8 mouse cellular contexts compared by ENCODE assay signal in genomic region chr4:141574789-141575702, GRCm38 (mm10). TPM values are rescaled to one million over a fixed set of nuclear protein-coding genes. Genes with fewer than 3 reads are reported as not detected.
DNase-seq lines count a peak whose midpoint lies in the region; ATAC-seq and TF ChIP-seq lines count a peak whose summit lies in the region.

No protein-coding gene starts in this region.

- TF ChIP-seq POLR2A in brain, embryonic 14.5 days (IDR thresholded peaks at IDR 0.05; ENCODE audit: borderline replicate concordance, extremely low read depth, insufficient read depth, insufficient read length, poor library complexity, severe bottlenecking), result no peak

- peak; percentile 87 for DNase-seq in brain, embryonic 14.5 days (ENCODE audit: low read depth)
- DNase-seq in kidney, postnatal 25 days, result peak; percentile 90 to 91
- DNase-seq in telencephalon, adult 2 months (ENCODE audit: low read depth, low spot score), result peak; percentile 42

- WGBS in heart, embryonic 14.5 days, result 34% methylated on average over 27 of the region's 27 CpGs
- 37% methylated on average over 27 of the region's 27 CpGs for WGBS in liver, embryonic 15.5 days (ENCODE audit: insufficient replicate concordance)
- 42% methylated on average over 27 of the region's 27 CpGs for WGBS in neural tube, embryonic 14.5 days

- H3K36me3 ChIP-seq in heart, embryonic 14.5 days (ENCODE audit: control insufficient read depth, insufficient read depth, low read length), result peaks cover 35% of the 10 kb centered on the region
- H3K36me3 ChIP-seq in liver, embryonic 15.5 days (replicated peaks), result no peaks in the 10 kb centered on the region
- 0 out of 2 replicates have a peak, but pooled peaks cover 3% of the 10 kb centered on the region for H3K36me3 ChIP-seq in neural tube, embryonic 14.5 days (ENCODE audit: control insufficient read depth, insufficient read depth, low read length)

- H3K4me2 ChIP-seq in heart, embryonic 14.5 days (ENCODE audit: low read length), result peak overlapping the region; percentile 56
- H3K4me2 ChIP-seq in liver, embryonic 15.5 days, result peak overlapping the region; percentile 16; the same call in 1 of the 2 replicates
- H3K4me2 ChIP-seq in neural tube, embryonic 14.5 days (ENCODE audit: low read depth, low read length), result no peak overlapping the region

- no peaks in the 10 kb centered on the region for H3K27me3 ChIP-seq in heart, embryonic 14.5 days (ENCODE audit: control insufficient read depth, insufficient read depth, low read length)
- peaks cover 5% of the 10 kb centered on the region; the same call in 1 of the 2 replicates for H3K27me3 ChIP-seq in liver, embryonic 15.5 days
- no peaks in the 10 kb centered on the region for H3K27me3 ChIP-seq in neural tube, embryonic 14.5 days (ENCODE audit: control insufficient read depth, insufficient read depth, low read length)

- peak overlapping the region in 1 of 2 experiments; percentile 13; a peak in 1 of 4 replicates for H3K4me3 ChIP-seq in heart, embryonic 14.5 days (ENCODE audit: control insufficient read depth in 1 of 2, insufficient read depth in 1 of 2, low read depth in 1 of 2, low read length in 2 of 2)
- H3K4me3 ChIP-seq in liver, embryonic 15.5 days (replicated peaks), result no peak overlapping the region
- no peak overlapping the region for H3K4me3 ChIP-seq in neural tube, embryonic 14.5 days (ENCODE audit: low read depth, low read length)

- TF ChIP-seq CTCF in brain, embryonic 14.5 days (IDR thresholded peaks at IDR 0.05; ENCODE audit: borderline replicate concordance, extremely low read depth, insufficient read depth, insufficient read length), result peak; percentile 98

- peak overlapping the region; percentile 35 for H3K9ac ChIP-seq in heart, embryonic 14.5 days (ENCODE audit: low read length)
- H3K9ac ChIP-seq in liver, embryonic 15.5 days, result no peak overlapping the region
- no peak overlapping the region for H3K9ac ChIP-seq in neural tube, embryonic 14.5 days (replicated peaks; ENCODE audit: low read depth, low read length)

- no peak overlapping the region for H3K27ac ChIP-seq in heart, embryonic 14.5 days (replicated peaks in 1 of 2; ENCODE audit: control insufficient read depth in 1 of 2, insufficient read depth in 1 of 2, low read depth in 2 of 2, low read length in 2 of 2)
- no peak overlapping the region for H3K27ac ChIP-seq in liver, embryonic 15.5 days (replicated peaks)
- H3K27ac ChIP-seq in neural tube, embryonic 14.5 days (ENCODE audit: low read depth, low read length), result no peak overlapping the region

- H3K9me3 ChIP-seq in heart, embryonic 14.5 days (ENCODE audit: control insufficient read depth, low read length), result no peaks in the 10 kb centered on the region
- no peaks in the 10 kb centered on the region for H3K9me3 ChIP-seq in liver, embryonic 15.5 days (replicated peaks)
- H3K9me3 ChIP-seq in neural tube, embryonic 14.5 days (ENCODE audit: control insufficient read depth, low read length), result no peaks in the 10 kb centered on the region

- peaks cover 11 to 27% of the 10 kb centered on the region in 2 experiments for H3K4me1 ChIP-seq in heart, embryonic 14.5 days (ENCODE audit: control insufficient read depth in 2 of 2, insufficient read depth in 2 of 2, low read length in 2 of 2)
- peaks cover 25% of the 10 kb centered on the region for H3K4me1 ChIP-seq in liver, embryonic 15.5 days (replicated peaks)
- no peaks in the 10 kb centered on the region for H3K4me1 ChIP-seq in neural tube, embryonic 14.5 days (ENCODE audit: control insufficient read depth, insufficient read depth, low read length)

- ATAC-seq in CD4-positive, CD25-positive, alpha-beta regulatory T cell, adult 4 months, result peak; percentile 77
- peak; percentile 70 for ATAC-seq in erythroblast, adult 5-6 weeks (replicated peaks; ENCODE audit: low FRiP score, poor library complexity, severe bottlenecking)
- 0 out of 2 replicates have a peak, but pooled peaks have one; percentile 20 for ATAC-seq in heart, embryonic 14.5 days (ENCODE audit: insufficient number of reproducible peaks, insufficient read depth, low FRiP score, low read depth)
- no peak for ATAC-seq in liver, embryonic 15.5 days (ENCODE audit: insufficient read depth)
- ATAC-seq in neural tube, embryonic 14.5 days (ENCODE audit: low read depth), result 0 out of 2 replicates have a peak, but pooled peaks have one; percentile 60

RNA-seq across cellular contexts. Expression of gene Fblim1, which starts 30.9 kb away (rescaled TPM):
- under 1 TPM in 1 of 2 experiments, not detected in 1; 0.13 TPM for polyA plus RNA-seq in CD4-positive, CD25-positive, alpha-beta regulatory T cell, adult 4 months (2017; shearing (Covaris generic))
- polyA plus RNA-seq in brain, embryonic 14.5 days (2012; rRNA removed), result 34.7 and 50.7 TPM in 2 replicates
- total RNA-seq in erythroblast, adult 5-6 weeks (2015; ENCODE audit: low replicate concordance), result 0.63 TPM in 1 of 2 replicates, not detected in the other
- total RNA-seq in erythroblast, adult 5-6 weeks (2017; ENCODE audit: low replicate concordance), result 0.56 and 1.1 TPM in 2 replicates
- polyA plus RNA-seq in heart, embryonic 14.5 days (2014; fragmentation: Nextera tagmentation; extraction: Ambion mirVana), result 45.2 and 45.7 TPM in 2 replicates
- 1.7 and 1.9 TPM in 2 replicates for polyA plus RNA-seq in liver, embryonic 15.5 days (2015; fragmentation: Nextera tagmentation; extraction: Ambion mirVana)
- 29.1 and 32.9 TPM in 2 replicates for polyA plus RNA-seq in neural tube, embryonic 14.5 days (2014; fragmentation: Nextera tagmentation; extraction: Ambion mirVana)

RNA-seq across cellular contexts. Expression of gene Spen, which starts 36.6 kb away (rescaled TPM):
- polyA plus RNA-seq in CD4-positive, CD25-positive, alpha-beta regulatory T cell, adult 4 months (2017; shearing (Covaris generic)), result 10 to 100 TPM; 12.1 to 18.5 TPM
- polyA plus RNA-seq in brain, embryonic 14.5 days (2012; rRNA removed), result 9.9 and 32.7 TPM in 2 replicates
- total RNA-seq in erythroblast, adult 5-6 weeks (2015; ENCODE audit: low replicate concordance), result 38.0 and 60.7 TPM in 2 replicates
- 35.6 and 63.0 TPM in 2 replicates for total RNA-seq in erythroblast, adult 5-6 weeks (2017; ENCODE audit: low replicate concordance)
- 9.6 and 10.7 TPM in 2 replicates for polyA plus RNA-seq in heart, embryonic 14.5 days (2014; fragmentation: Nextera tagmentation; extraction: Ambion mirVana)
- 4.7 and 5.6 TPM in 2 replicates for polyA plus RNA-seq in liver, embryonic 15.5 days (2015; fragmentation: Nextera tagmentation; extraction: Ambion mirVana)
- polyA plus RNA-seq in neural tube, embryonic 14.5 days (2014; fragmentation: Nextera tagmentation; extraction: Ambion mirVana), result 21.7 and 23.9 TPM in 2 replicates

RNA-seq across cellular contexts. Expression of gene Tmem82, which starts 43.4 kb away (rescaled TPM):
- not detected for polyA plus RNA-seq in CD4-positive, CD25-positive, alpha-beta regulatory T cell, adult 4 months (2017; shearing (Covaris generic))
- polyA plus RNA-seq in brain, embryonic 14.5 days (2012; rRNA removed), result 0.14 and 0.44 TPM in 2 replicates
- total RNA-seq in erythroblast, adult 5-6 weeks (2015; ENCODE audit: low replicate concordance), result not detected in 2 replicates
- total RNA-seq in erythroblast, adult 5-6 weeks (2017; ENCODE audit: low replicate concordance), result 0.34 TPM in 1 of 2 replicates, not detected in the other
- polyA plus RNA-seq in heart, embryonic 14.5 days (2014; fragmentation: Nextera tagmentation; extraction: Ambion mirVana), result 0.19 and 0.43 TPM in 2 replicates
- 4.4 and 4.6 TPM in 2 replicates for polyA plus RNA-seq in liver, embryonic 15.5 days (2015; fragmentation: Nextera tagmentation; extraction: Ambion mirVana)
- polyA plus RNA-seq in neural tube, embryonic 14.5 days (2014; fragmentation: Nextera tagmentation; extraction: Ambion mirVana), result 0.12 and 0.26 TPM in 2 replicates

RNA-seq across cellular contexts. Expression of gene Slc25a34, which starts 48.6 kb away (rescaled TPM):
- polyA plus RNA-seq in CD4-positive, CD25-positive, alpha-beta regulatory T cell, adult 4 months (2017; shearing (Covaris generic)), result not detected
- 0.40 and 0.42 TPM in 2 replicates for polyA plus RNA-seq in brain, embryonic 14.5 days (2012; rRNA removed)
- total RNA-seq in erythroblast, adult 5-6 weeks (2015; ENCODE audit: low replicate concordance), result not detected in 2 replicates
- total RNA-seq in erythroblast, adult 5-6 weeks (2017; ENCODE audit: low replicate concordance), result not detected in 2 replicates
- 0.09 and 0.19 TPM in 2 replicates for polyA plus RNA-seq in heart, embryonic 14.5 days (2014; fragmentation: Nextera tagmentation; extraction: Ambion mirVana)
- polyA plus RNA-seq in liver, embryonic 15.5 days (2015; fragmentation: Nextera tagmentation; extraction: Ambion mirVana), result 0.07 TPM in 1 of 2 replicates, not detected in the other
- polyA plus RNA-seq in neural tube, embryonic 14.5 days (2014; fragmentation: Nextera tagmentation; extraction: Ambion mirVana), result not detected in 2 replicates

Comparison
In these comparisons a context has a peak if more than half of its experiments do, and no peak if none do; other contexts are left out.
1. RNA of gene Fblim1, which starts 30.9 kb away (polyA plus RNA-seq): 34.7 to 50.7 TPM in brain, embryonic 14.5 days, 45.2 to 45.7 TPM in heart, embryonic 14.5 days and 29.1 to 32.9 TPM in neural tube, embryonic 14.5 days; 1.7 to 1.9 TPM in liver, embryonic 15.5 days and 0.13 TPM in CD4-positive, CD25-positive, alpha-beta regulatory T cell, adult 4 months; every median in the first group is over 10 times any median in the second.
2. Peak in every context shown above with its lines, with median percentiles within 50 percentile points of each other: DNase-seq.